8 mouse cellular contexts compared by ENCODE assay signal in the genomic region with DNA sequence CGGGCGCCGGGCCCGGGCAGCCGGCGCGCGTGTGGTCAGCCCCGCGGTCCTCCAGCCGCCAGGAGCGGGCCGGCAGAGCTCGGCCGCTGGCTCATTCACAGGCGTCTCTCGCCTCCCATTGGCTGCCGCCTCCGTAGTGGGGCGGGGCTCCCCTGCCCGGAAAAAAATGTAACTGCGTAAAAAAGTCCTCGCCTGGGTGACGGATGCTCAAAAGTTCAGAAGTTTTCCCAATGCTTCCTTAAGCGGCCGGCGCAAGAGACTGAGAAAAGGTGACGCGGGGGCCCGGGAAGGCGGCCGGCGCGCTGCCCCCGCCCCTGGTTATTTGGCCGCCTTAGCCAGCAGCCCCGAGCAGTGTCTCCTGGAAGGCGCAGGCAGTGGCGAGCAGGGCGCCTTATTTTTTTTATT. TPM values are rescaled to one million over a fixed set of nuclear protein-coding genes. Genes with fewer than 3 reads are reported as not detected.
DNase-seq lines count a peak whose midpoint lies in the region; ATAC-seq lines count a peak whose summit lies in the region.

A gene (plus strand): TSS at position 206 of the 405 bp plus-strand sequence.

- H3K36me3 ChIP-seq in embryonic facial prominence, embryonic 14.5 days (ENCODE audit: control insufficient read depth, insufficient read depth, low read length): no peaks in the 10 kb centered on the region; the same call in 1 of the 2 replicates
- peaks cover 10% of the 10 kb centered on the region for H3K36me3 ChIP-seq in heart, embryonic 10.5 days
- H3K36me3 ChIP-seq in kidney, embryonic 14.5 days (ENCODE audit: control insufficient read depth, insufficient read depth, low read length): peaks cover 10% of the 10 kb centered on the region; the same call in 1 of the 2 replicates
- no peaks in the 10 kb centered on the region for H3K36me3 ChIP-seq in liver, embryonic 16.5 days (ENCODE audit: control insufficient read depth, insufficient read depth)
- H3K36me3 ChIP-seq in neural tube, embryonic 14.5 days (ENCODE audit: control insufficient read depth, insufficient read depth, low read length): no peaks in the 10 kb centered on the region

- peak within 1 kb of the TSS; percentile 89 for H3K4me2 ChIP-seq in embryonic facial prominence, embryonic 14.5 days (ENCODE audit: low read depth, low read length)
- peak within 1 kb of the TSS; percentile 84 for H3K4me2 ChIP-seq in kidney, embryonic 14.5 days (replicated peaks; ENCODE audit: low read depth, low read length)
- H3K4me2 ChIP-seq in liver, embryonic 16.5 days (ENCODE audit: low read depth, low read length): peak within 1 kb of the TSS; percentile 78
- peak within 1 kb of the TSS; percentile 51 for H3K4me2 ChIP-seq in neural tube, embryonic 14.5 days (ENCODE audit: low read depth, low read length)

- no peaks in the 10 kb centered on the region for H3K9me3 ChIP-seq in embryonic facial prominence, embryonic 14.5 days (ENCODE audit: control insufficient read depth, low read length)
- H3K9me3 ChIP-seq in heart, embryonic 10.5 days: no peaks in the 10 kb centered on the region
- H3K9me3 ChIP-seq in kidney, embryonic 14.5 days (ENCODE audit: control insufficient read depth, low read length): no peaks in the 10 kb centered on the region
- no peaks in the 10 kb centered on the region for H3K9me3 ChIP-seq in liver, embryonic 16.5 days (replicated peaks; ENCODE audit: control insufficient read depth, low read length)
- H3K9me3 ChIP-seq in neural tube, embryonic 14.5 days (ENCODE audit: control insufficient read depth, low read length): no peaks in the 10 kb centered on the region

- H3K4me3 ChIP-seq in embryonic facial prominence, embryonic 14.5 days (ENCODE audit: low read depth, low read length): peak within 1 kb of the TSS; percentile 67
- peak within 1 kb of the TSS; percentile 82 for H3K4me3 ChIP-seq in heart, embryonic 10.5 days
- peak within 1 kb of the TSS; percentile 80 for H3K4me3 ChIP-seq in kidney, embryonic 14.5 days (ENCODE audit: low read length)
- H3K4me3 ChIP-seq in liver, embryonic 16.5 days (ENCODE audit: low read depth, low read length): peak within 1 kb of the TSS; percentile 59
- peak within 1 kb of the TSS; percentile 34 for H3K4me3 ChIP-seq in neural tube, embryonic 14.5 days (ENCODE audit: low read depth, low read length)

- H3K9ac ChIP-seq in embryonic facial prominence, embryonic 14.5 days (ENCODE audit: low read depth, low read length): peak within 1 kb of the TSS; percentile 92
- peak within 1 kb of the TSS; percentile 97 for H3K9ac ChIP-seq in kidney, embryonic 14.5 days (ENCODE audit: low read depth, low read length)
- no peak within 1 kb of the TSS for H3K9ac ChIP-seq in liver, embryonic 16.5 days (ENCODE audit: low read depth, low read length)
- H3K9ac ChIP-seq in neural tube, embryonic 14.5 days (replicated peaks; ENCODE audit: low read depth, low read length): peak within 1 kb of the TSS; percentile 50

- peak within 1 kb of the TSS; percentile 96 for H3K27ac ChIP-seq in embryonic facial prominence, embryonic 14.5 days (replicated peaks; ENCODE audit: low read depth, low read length)
- peak within 1 kb of the TSS; percentile 95 for H3K27ac ChIP-seq in heart, embryonic 10.5 days
- H3K27ac ChIP-seq in kidney, embryonic 14.5 days (ENCODE audit: low read depth, low read length): peak within 1 kb of the TSS; percentile 100
- H3K27ac ChIP-seq in liver, embryonic 16.5 days (ENCODE audit: low read length): no peak within 1 kb of the TSS
- H3K27ac ChIP-seq in neural tube, embryonic 14.5 days (ENCODE audit: low read depth, low read length): peak within 1 kb of the TSS; percentile 69

- 0 out of 2 replicates have a peak, but pooled peaks cover 5% of the 10 kb centered on the region for H3K4me1 ChIP-seq in embryonic facial prominence, embryonic 14.5 days (ENCODE audit: control insufficient read depth, insufficient read depth, low read length)
- H3K4me1 ChIP-seq in heart, embryonic 10.5 days: peaks cover 51% of the 10 kb centered on the region
- H3K4me1 ChIP-seq in kidney, embryonic 14.5 days (ENCODE audit: control insufficient read depth, insufficient read depth, low read length): peaks cover 34% of the 10 kb centered on the region
- H3K4me1 ChIP-seq in liver, embryonic 16.5 days (ENCODE audit: control insufficient read depth, low read depth, low read length): peaks cover 18% of the 10 kb centered on the region
- peaks cover 14% of the 10 kb centered on the region for H3K4me1 ChIP-seq in neural tube, embryonic 14.5 days (ENCODE audit: control insufficient read depth, insufficient read depth, low read length)

- DNase-seq in 3134 (ENCODE audit: extremely low read depth, insufficient read length, low spot score): peak; percentile 96
- DNase-seq in adipocyte (ENCODE audit: low spot score): peak; percentile 96
- peak; percentile 95 for DNase-seq in embryonic facial prominence, embryonic 14.5 days (ENCODE audit: low spot score)
- DNase-seq in heart, embryonic 10.5 days (ENCODE audit: low spot score): peak; percentile 93
- peak; percentile 86 for DNase-seq in urinary bladder, adult 2 months (ENCODE audit: low spot score)

- peaks cover 83% of the 10 kb centered on the region for H3K27me3 ChIP-seq in embryonic facial prominence, embryonic 14.5 days (replicated peaks; ENCODE audit: control insufficient read depth, insufficient read depth, low read length)
- peaks cover 78% of the 10 kb centered on the region for H3K27me3 ChIP-seq in heart, embryonic 10.5 days (ENCODE audit: insufficient read depth, poor library complexity, severe bottlenecking)
- peaks cover 9% of the 10 kb centered on the region; the same call in 1 of the 2 replicates for H3K27me3 ChIP-seq in kidney, embryonic 14.5 days (ENCODE audit: control insufficient read depth, insufficient read depth, low read length)
- peaks cover 93% of the 10 kb centered on the region for H3K27me3 ChIP-seq in liver, embryonic 16.5 days (ENCODE audit: control insufficient read depth, insufficient read depth, low read depth, low read length)
- H3K27me3 ChIP-seq in neural tube, embryonic 14.5 days (ENCODE audit: control insufficient read depth, insufficient read depth, low read length): peaks cover 64% of the 10 kb centered on the region

- under 1% methylated on average over 20 of the region's 40 CpGs for WGBS in embryonic facial prominence, embryonic 14.5 days
- WGBS in heart, embryonic 10.5 days: under 1% methylated on average over 34 of the region's 40 CpGs
- WGBS in kidney, embryonic 14.5 days: under 1% methylated on average over 36 of the region's 40 CpGs
- under 1% methylated on average over 38 of the region's 40 CpGs for WGBS in liver, embryonic 16.5 days (ENCODE audit: insufficient replicate concordance)
- under 1% methylated on average over 32 of the region's 40 CpGs for WGBS in neural tube, embryonic 14.5 days

- peak; percentile 88 for ATAC-seq in embryonic facial prominence, embryonic 14.5 days (ENCODE audit: low read depth)
- peak; percentile 94 for ATAC-seq in kidney, embryonic 14.5 days (ENCODE audit: low FRiP score, low TSS enrichment)
- peak; percentile 71 for ATAC-seq in liver, embryonic 16.5 days (ENCODE audit: low read depth)
- peak; percentile 60; the same call in 1 of the 2 replicates for ATAC-seq in neural tube, embryonic 14.5 days (ENCODE audit: low read depth)

RNA-seq across cellular contexts. Expression of the gene that starts here (rescaled TPM):
- 6.7 and 7.3 TPM in 2 replicates for polyA plus RNA-seq in embryonic facial prominence, embryonic 14.5 days (2014; fragmentation: Nextera tagmentation; extraction: Ambion mirVana)
- 1.4 and 2.0 TPM in 2 replicates for polyA plus RNA-seq in heart, embryonic 10.5 days (2016; fragmentation: Nextera tagmentation; extraction: Ambion mirVana)
- 9.9 and 12.3 TPM in 2 replicates for polyA plus RNA-seq in kidney, embryonic 14.5 days (2014; fragmentation: Nextera tagmentation; extraction: Ambion mirVana)
- polyA plus RNA-seq in liver, embryonic 16.5 days (2015; fragmentation: Nextera tagmentation; extraction: Ambion mirVana): not detected in 2 replicates
- polyA plus RNA-seq in neural tube, embryonic 14.5 days (2014; fragmentation: Nextera tagmentation; extraction: Ambion mirVana): 0.50 and 3.0 TPM in 2 replicates
- polyA plus RNA-seq in urinary bladder, adult 2 months (2012; rRNA removed): 4.1 and 5.8 TPM in 2 replicates

Comparison
In these comparisons a context has a peak if more than half of its experiments do, and no peak if none do; other contexts are left out.
1. Peak in ATAC-seq, H3K4me3 ChIP-seq and H3K4me2 ChIP-seq in liver, embryonic 16.5 days; RNA of the gene not detected or under 1 TPM.